Mouse (Mus musculus): Measurements from ENCODE around the gene Med13l. TPM values are rescaled to one million over a fixed set of nuclear protein-coding genes. Genes with fewer than 3 reads are reported as not detected.

Med13l gene
- total and polyA plus RNA-seq, 2 experiments from 2014 or later, result 12.5 to 31.0 TPM

- Histone ChIP-seq H3K36me3 (ENCODE audit: insufficient read depth) (peaks cover 93% of the 10 kb centered on the region), H3K27me3 (ENCODE audit: insufficient read depth, low read length) (no peaks in the 10 kb centered on the region), H3K4me3 (ENCODE audit: low read depth, low read length) (no peak overlapping the region), H3K27ac (ENCODE audit: low read depth, low read length) (0 out of 2 replicates have a peak overlapping the region, but pooled peaks have one; percentile 29), H3K4me1 (ENCODE audit: insufficient read depth) (no peaks in the 10 kb centered on the region), H3K9me3 (ENCODE audit: low read length) (no peaks in the 10 kb centered on the region), H3K4me2 (ENCODE audit: low read depth) (no peak overlapping the region), H3K9ac (no peak overlapping the region)
- peak; percentile 26 for DNase-seq
- ATAC-seq, result peak; percentile 46; the same call in 1 of the 2 replicates
- WGBS, result 46% methylated on average over 4 of the region's 4 CpGs
- no peak for TF ChIP-seq CTCF (IDR thresholded peaks at IDR 0.05; ENCODE audit: low read depth)
These were observed 193.8 kb downstream of the Med13l start for GRCm38 (mm10) chr5:118754191-118754759.

GRCm38 (mm10) chr5:118756078-118756477, 195.6 kb downstream of the Med13l start:
- peak; percentile 54 for TF ChIP-seq CTCF (IDR thresholded peaks at IDR 0.05; ENCODE audit: low read depth)
- no peak for DNase-seq
- Histone ChIP-seq H3K27ac (ENCODE audit: low read depth, low read length) (no peak overlapping the region), H3K9ac (no peak overlapping the region), H3K4me1 (ENCODE audit: insufficient read depth) (no peaks in the 10 kb centered on the region), H3K9me3 (ENCODE audit: low read length) (no peaks in the 10 kb centered on the region), H3K4me3 (ENCODE audit: low read depth, low read length) (no peak overlapping the region), H3K36me3 (ENCODE audit: insufficient read depth) (peaks cover 92% of the 10 kb centered on the region), H3K27me3 (ENCODE audit: insufficient read depth, low read length) (no peaks in the 10 kb centered on the region), H3K4me2 (ENCODE audit: low read depth) (no peak overlapping the region)
- WGBS, result 53% methylated on average over 2 of the region's 2 CpGs
- ATAC-seq, result no peak

DNA sequence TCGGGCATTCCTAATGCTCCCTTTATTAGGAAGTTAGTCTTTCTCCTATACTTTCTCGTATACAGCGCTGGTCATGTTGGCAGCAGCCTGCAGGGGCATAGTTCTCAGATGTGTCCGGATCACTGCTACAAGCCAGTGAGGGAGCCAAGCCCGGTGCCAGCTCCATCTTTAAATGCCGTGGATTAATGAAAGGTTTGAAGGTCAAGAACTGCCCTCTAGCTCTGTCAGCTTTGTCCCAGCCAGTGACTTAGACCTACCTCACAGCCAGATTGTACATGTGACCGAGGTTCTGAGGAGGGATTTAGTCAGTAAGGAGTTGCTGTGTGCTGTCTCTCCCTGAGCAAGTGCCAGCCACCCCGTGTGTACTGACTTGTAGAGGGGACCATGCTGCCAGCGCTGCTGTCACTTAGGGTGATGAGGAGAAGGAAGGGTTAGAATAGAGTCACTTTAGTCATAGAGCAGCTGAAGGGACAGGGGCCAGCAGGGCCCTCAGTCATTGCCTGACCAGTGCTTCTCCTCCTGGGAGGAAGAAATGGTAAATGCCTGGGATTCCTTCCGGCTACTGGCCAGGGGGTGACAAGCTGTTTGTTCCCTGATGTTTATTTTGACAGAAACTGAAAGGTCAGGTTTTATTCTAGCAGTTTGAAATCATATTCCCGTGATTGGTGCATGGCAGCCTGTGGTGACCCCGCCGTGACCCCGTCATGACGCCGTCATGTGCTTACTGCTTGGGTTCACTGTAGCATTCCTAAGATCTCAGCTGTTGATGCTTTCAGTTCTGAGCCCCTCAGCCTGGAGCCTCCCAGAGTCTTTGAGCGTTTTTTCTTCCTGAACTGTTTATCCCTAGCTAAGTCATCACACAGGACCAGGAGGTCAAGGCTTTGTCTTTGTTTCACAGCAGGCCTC, 197.2 kb downstream of the Med13l start:
- no peak overlapping the region for H3K4me3 ChIP-seq (ENCODE audit: low read depth, low read length)
- no peaks in the 10 kb centered on the region for H3K27me3 ChIP-seq (ENCODE audit: insufficient read depth, low read length)
- no peak overlapping the region for H3K9ac ChIP-seq
- DNase-seq (no peak), ATAC-seq (no peak)
- H3K4me2 ChIP-seq (ENCODE audit: low read depth), result no peak overlapping the region
- 69% methylated on average over 17 of the region's 17 CpGs for WGBS
- peak; percentile 20; the same call in 1 of the 2 replicates for TF ChIP-seq CTCF (IDR thresholded peaks at IDR 0.05; ENCODE audit: low read depth)
- no peaks in the 10 kb centered on the region for H3K4me1 ChIP-seq (ENCODE audit: insufficient read depth)
- H3K36me3 ChIP-seq (ENCODE audit: insufficient read depth), result peaks cover 95% of the 10 kb centered on the region
- no peak overlapping the region for H3K27ac ChIP-seq (ENCODE audit: low read depth, low read length)
- no peaks in the 10 kb centered on the region for H3K9me3 ChIP-seq (ENCODE audit: low read length)

DNA sequence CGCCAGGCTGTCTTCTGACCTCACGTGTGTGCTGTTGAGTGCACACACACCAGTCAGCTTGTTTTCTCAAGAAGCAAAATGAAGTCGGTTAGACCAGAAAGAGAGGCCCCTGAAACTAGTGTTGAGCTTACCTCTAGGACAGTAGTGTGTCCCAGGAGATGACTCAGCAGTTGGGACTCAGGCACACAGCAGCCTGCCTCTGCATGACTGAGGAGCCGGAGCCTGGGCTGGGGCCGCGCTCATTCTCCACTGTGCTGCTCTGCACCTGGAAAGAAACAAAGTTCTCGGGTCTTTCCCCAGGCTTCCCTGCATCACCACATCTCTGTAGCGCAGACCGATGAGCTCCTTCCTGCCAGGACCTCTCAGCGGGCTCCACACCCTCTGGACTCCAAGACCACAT, 200.5 kb downstream of the Med13l start:
- Histone ChIP-seq H3K9me3 (ENCODE audit: low read length) (no peaks in the 10 kb centered on the region), H3K9ac (no peak overlapping the region), H3K4me3 (ENCODE audit: low read depth, low read length) (no peak overlapping the region), H3K27ac (ENCODE audit: low read depth, low read length) (no peak overlapping the region), H3K4me1 (ENCODE audit: insufficient read depth) (no peaks in the 10 kb centered on the region), H3K4me2 (ENCODE audit: low read depth) (no peak overlapping the region), H3K36me3 (ENCODE audit: insufficient read depth) (peaks cover 74% of the 10 kb centered on the region), H3K27me3 (ENCODE audit: insufficient read depth, low read length) (no peaks in the 10 kb centered on the region)
- DNase-seq, result no peak
- no peak for ATAC-seq
- no peak for TF ChIP-seq CTCF (IDR thresholded peaks at IDR 0.05; ENCODE audit: low read depth)
- 95% methylated on average over 10 of the region's 10 CpGs for WGBS

GRCm38 (mm10) chr5:118762499-118763185, 202.2 kb downstream of the Med13l start:
- no peak overlapping the region for H3K4me3 ChIP-seq (ENCODE audit: low read depth, low read length)
- TF ChIP-seq CTCF (IDR thresholded peaks at IDR 0.05; ENCODE audit: low read depth), result no peak
- H3K9me3 ChIP-seq (ENCODE audit: low read length), result no peaks in the 10 kb centered on the region
- peaks cover 58% of the 10 kb centered on the region for H3K36me3 ChIP-seq (ENCODE audit: insufficient read depth)
- DNase-seq (no peak), ATAC-seq (no peak; the same call in 1 of the 2 replicates)
- H3K9ac ChIP-seq, result no peak overlapping the region
- no peak overlapping the region for H3K4me2 ChIP-seq (ENCODE audit: low read depth)
- no peaks in the 10 kb centered on the region for H3K4me1 ChIP-seq (ENCODE audit: insufficient read depth)
- 91% methylated on average over 18 of the region's 18 CpGs for WGBS
- no peak overlapping the region for H3K27ac ChIP-seq (ENCODE audit: low read depth, low read length)
- no peaks in the 10 kb centered on the region for H3K27me3 ChIP-seq (ENCODE audit: insufficient read depth, low read length)

- TF ChIP-seq CTCF (IDR thresholded peaks at IDR 0.05; ENCODE audit: low read depth), result peak; percentile 63
- Histone ChIP-seq H3K9ac (no peak overlapping the region), H3K4me2 (ENCODE audit: low read depth) (no peak overlapping the region), H3K4me1 (ENCODE audit: insufficient read depth) (no peaks in the 10 kb centered on the region), H3K9me3 (ENCODE audit: low read length) (no peaks in the 10 kb centered on the region), H3K27me3 (ENCODE audit: insufficient read depth, low read length) (no peaks in the 10 kb centered on the region), H3K36me3 (ENCODE audit: insufficient read depth) (peaks cover 53% of the 10 kb centered on the region), H3K4me3 (ENCODE audit: low read depth, low read length) (no peak overlapping the region), H3K27ac (ENCODE audit: low read depth, low read length) (no peak overlapping the region)
- 54% methylated on average over 5 of the region's 5 CpGs for WGBS
- DNase-seq, result peak; percentile 30
- ATAC-seq, result no peak; the same call in 1 of the 2 replicates
These were observed 202.9 kb downstream of the Med13l start for GRCm38 (mm10) chr5:118763353-118763752.

All from forebrain, postnatal 0 days (tissue).